Mouse (Mus musculus) neural tube, embryonic 12.5 days (tissue): ENCODE measurements around the gene 1700020A23Rik. TPM values are rescaled to one million over a fixed set of nuclear protein-coding genes. Genes with fewer than 3 reads are reported as not detected.
A peak's percentile ranks its signal among the peaks of the same experiment; 100 is the strongest.

Source experiments
- ATAC-seq: fragments of 200-750 bp; cut with Nextera tagmentation; 2 replicates; pipeline ENCODE4 v1.8.0; 2017; ENCODE audit warnings: low read depth, mild to moderate bottlenecking, moderate TSS enrichment, moderate library complexity; ENCODE audit not compliant: low FRiP score
- H3K27ac ChIP-seq: fragments of 300-500 bp; sonication (generic); 2 replicates; pipeline ENCODE4 v1.5.1; 2016
- H3K27me3 ChIP-seq: fragments of 300-500 bp; sonication (generic); replicated peaks from 2 replicates; pipeline ENCODE4 v1.6.1; 2016; ENCODE audit warnings: mild to moderate bottlenecking
- H3K36me3 ChIP-seq: fragments of 300-500 bp; sonication (generic); 2 replicates; pipeline ENCODE4 v1.6.1; 2016; ENCODE audit warnings: mild to moderate bottlenecking
- H3K4me1 ChIP-seq: fragments of 300-500 bp; sonication (generic); 2 replicates; pipeline ENCODE4 v1.6.1; 2016
- H3K4me2 ChIP-seq: fragments of 300-500 bp; sonication (generic); replicated peaks from 2 replicates; pipeline ENCODE4 v1.6.1; 2016; ENCODE audit warnings: mild to moderate bottlenecking
- H3K4me3 ChIP-seq: fragments of 300-500 bp; sonication (generic); 2 replicates; pipeline ENCODE4 v1.5.1; 2016
- H3K9ac ChIP-seq: fragments of 300-500 bp; sonication (generic); 2 replicates; pipeline ENCODE4 v1.6.1; 2016; ENCODE audit warnings: mild to moderate bottlenecking
- H3K9me3 ChIP-seq: fragments of 300-500 bp; sonication (generic); 2 replicates; pipeline ENCODE4 v1.6.1; 2016; ENCODE audit warnings: mild to moderate bottlenecking
- WGBS: fragments of 180-500 bp; shearing (Covaris S2); methylation state at CpG from one replicate; pipeline ENCODE4 v1.1.7; 2016; 5-methylcytosine and 5-hydroxymethylcytosine counted together
- polyA plus RNA-seq: library from polyadenylated mRNA; unstranded; fragments of >200 nt; fragmentation: Nextera tagmentation; extraction: Ambion mirVana; gene quantifications from 2 replicates; pipeline ENCODE4 v1.2.1, GENCODE M21; 2016

The 1700020A23Rik gene
- polyA plus RNA-seq, 1 experiment from 2014 or later = 0.29 TPM

DNA sequence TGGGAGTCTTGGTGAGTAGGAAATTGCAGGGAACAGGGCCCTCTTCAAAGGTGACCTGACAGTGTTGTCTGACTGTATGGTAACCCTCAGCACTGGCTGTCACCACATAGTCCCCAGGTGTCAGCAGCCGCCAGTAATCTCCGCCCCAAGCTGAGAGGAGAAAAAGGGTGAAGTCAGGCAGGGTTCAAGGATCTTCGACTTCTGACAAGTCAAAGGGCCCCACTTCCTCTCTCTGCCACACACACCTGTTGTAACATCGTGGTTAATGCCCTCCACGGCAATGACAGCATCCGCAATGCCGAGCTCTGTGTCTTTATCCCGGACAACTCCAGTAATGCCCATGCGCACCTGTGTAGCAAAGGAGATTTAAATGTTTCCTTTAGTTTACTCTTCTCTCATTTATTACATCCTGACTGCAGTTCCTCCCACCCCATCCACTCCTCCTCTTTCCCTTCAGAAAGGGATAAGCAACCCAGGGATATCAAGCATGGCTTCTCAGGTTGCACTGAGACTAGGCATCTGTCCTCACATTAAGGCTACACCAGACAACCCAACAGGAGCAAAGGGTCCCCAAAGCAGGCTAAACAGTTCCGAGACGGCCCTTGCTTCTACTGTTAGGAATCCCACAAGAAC lies 13.9 kb upstream of the 1700020A23Rik start:
- ATAC-seq = no peak
- peaks cover 4% of the 10 kb centered on the region; the same call in 1 of the 2 replicates for H3K36me3 ChIP-seq
- 85% methylated on average over 11 of the region's 11 CpGs for whole genome bisulfite sequencing
- no peak overlapping the region for H3K27ac ChIP-seq
- H3K4me3 ChIP-seq = no peak overlapping the region
- no peaks in the 10 kb centered on the region for H3K27me3 ChIP-seq
- no peak overlapping the region for H3K9ac ChIP-seq
- H3K4me1 ChIP-seq = no peaks in the 10 kb centered on the region
- H3K4me2 ChIP-seq = no peak overlapping the region
- no peaks in the 10 kb centered on the region for H3K9me3 ChIP-seq

DNA sequence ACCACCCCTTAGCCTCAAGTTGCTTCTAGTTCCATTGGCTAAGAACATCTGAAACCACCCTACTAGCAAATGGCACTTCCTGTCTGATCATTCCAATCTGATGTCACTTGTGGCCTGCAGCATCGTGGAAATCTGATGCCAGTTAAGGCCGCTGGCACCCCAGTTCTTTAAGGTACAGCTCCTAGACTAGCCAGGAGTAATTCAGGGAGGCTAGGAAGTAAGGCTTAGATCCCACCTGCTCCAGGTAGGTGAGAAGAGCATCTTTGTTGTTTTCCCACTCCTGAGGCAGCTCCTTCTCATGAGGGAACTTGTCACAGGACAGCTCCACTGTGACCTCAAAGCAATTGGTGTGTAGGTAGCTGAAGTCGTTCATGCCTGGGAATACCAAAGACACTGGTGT lies 12.2 kb upstream of the 1700020A23Rik start:
- ATAC-seq = no peak
- H3K27ac ChIP-seq = no peak overlapping the region
- WGBS = 91% methylated on average over 3 of the region's 3 CpGs

DNA sequence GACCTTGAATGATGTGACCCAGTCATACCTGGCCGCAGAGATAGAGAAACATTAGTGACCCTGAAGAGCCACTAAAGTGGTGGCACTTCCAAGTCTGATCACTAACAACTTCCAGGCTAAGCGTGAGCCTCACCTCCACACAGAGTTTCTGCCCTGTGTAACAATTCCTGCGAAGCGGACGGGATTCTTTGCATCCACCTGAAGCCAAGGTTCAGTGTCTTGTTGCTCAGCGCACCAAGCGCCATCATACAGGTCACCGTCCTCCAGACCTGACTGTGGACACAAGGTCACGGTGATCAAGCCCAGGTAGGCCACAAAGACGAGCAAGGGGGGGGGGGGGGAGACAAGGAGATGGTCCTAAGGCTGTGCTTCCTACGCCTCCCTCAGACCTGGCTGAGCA lies 9.4 kb upstream of the 1700020A23Rik start:
- no peak overlapping the region for H3K9ac ChIP-seq
- H3K27me3 ChIP-seq = peaks cover 7% of the 10 kb centered on the region; the same call in 1 of the 2 replicates

More for the DNA sequence above, 12.2 kb upstream of the 1700020A23Rik start:
- Histone ChIP-seq H3K9ac (no peak overlapping the region), H3K27me3 (0 out of 2 replicates have a peak, but pooled peaks cover under 1% of the 10 kb centered on the region), H3K9me3 (no peaks in the 10 kb centered on the region), H3K4me1 (peaks cover 13% of the 10 kb centered on the region), H3K4me2 (no peak overlapping the region), H3K4me3 (no peak overlapping the region), H3K36me3 (peaks cover 4% of the 10 kb centered on the region; the same call in 1 of the 2 replicates)

DNA sequence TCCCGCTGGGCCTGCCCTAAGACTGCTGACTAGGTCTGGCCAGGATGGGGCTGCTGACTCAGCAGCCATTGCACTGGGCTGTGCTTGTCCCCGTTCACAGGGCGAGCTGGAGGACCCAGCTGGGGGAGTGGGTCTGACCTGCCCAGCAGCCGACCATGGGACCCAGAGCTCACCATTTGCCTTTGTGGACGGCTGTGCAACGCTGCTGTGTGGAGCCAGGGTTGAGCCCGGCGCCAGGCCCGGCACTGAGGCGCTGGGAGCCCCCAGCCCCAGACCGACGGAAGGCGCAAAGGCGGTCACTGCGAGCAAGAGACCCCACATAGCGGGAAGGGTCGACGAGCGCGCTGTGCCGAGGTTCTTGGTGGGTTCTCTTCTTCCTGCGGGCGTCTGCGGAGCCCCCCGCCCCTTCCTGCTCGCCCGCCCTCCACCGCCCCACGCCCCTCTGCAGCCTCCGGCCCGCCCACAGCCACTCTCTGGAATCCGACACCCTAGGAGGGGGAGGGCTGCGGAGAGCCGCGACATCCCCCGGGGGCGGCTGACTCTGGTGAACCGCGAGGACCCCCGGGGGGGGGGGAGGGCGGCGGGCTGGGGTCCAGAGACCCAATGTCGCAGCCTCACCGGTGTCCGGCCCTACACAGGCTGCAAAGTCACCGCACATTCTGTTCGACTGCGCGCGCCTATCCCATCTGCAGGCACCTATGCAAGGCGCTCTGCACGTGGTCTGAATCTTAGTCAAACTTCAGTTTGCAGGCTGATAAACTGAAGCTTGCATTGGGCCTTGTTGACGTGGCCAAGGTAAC lies 7.7 kb upstream of the 1700020A23Rik start, which contains the start of gene Cpxm1:
Gene Cpxm1 (minus strand): TSS at position 389 of the 800 bp plus-strand sequence.
- Histone ChIP-seq H3K27ac (0 out of 2 replicates have a peak within 1 kb of the TSS, but pooled peaks have one; percentile 17), H3K9me3 (no peaks in the 10 kb centered on the region), H3K4me3 (peak within 1 kb of the TSS; percentile 58), H3K9ac (peak within 1 kb of the TSS; percentile 69), H3K4me2 (peak within 1 kb of the TSS; percentile 96), H3K4me1 (peaks cover 15% of the 10 kb centered on the region), H3K27me3 (peaks cover 7% of the 10 kb centered on the region; the same call in 1 of the 2 replicates), H3K36me3 (no peaks in the 10 kb centered on the region)
- 2% methylated on average over 51 of the region's 53 CpGs for WGBS
- peak; percentile 88 for ATAC-seq

More for the DNA sequence above, 9.4 kb upstream of the 1700020A23Rik start:
- H3K4me1 ChIP-seq = peaks cover 15% of the 10 kb centered on the region
- 93% methylated on average over 11 of the region's 11 CpGs for WGBS
- no peak overlapping the region for H3K4me3 ChIP-seq
- H3K27ac ChIP-seq = no peak overlapping the region
- no peak for ATAC-seq
- peaks cover 2% of the 10 kb centered on the region; the same call in 1 of the 2 replicates for H3K36me3 ChIP-seq
- no peaks in the 10 kb centered on the region for H3K9me3 ChIP-seq
- H3K4me2 ChIP-seq = no peak overlapping the region

DNA sequence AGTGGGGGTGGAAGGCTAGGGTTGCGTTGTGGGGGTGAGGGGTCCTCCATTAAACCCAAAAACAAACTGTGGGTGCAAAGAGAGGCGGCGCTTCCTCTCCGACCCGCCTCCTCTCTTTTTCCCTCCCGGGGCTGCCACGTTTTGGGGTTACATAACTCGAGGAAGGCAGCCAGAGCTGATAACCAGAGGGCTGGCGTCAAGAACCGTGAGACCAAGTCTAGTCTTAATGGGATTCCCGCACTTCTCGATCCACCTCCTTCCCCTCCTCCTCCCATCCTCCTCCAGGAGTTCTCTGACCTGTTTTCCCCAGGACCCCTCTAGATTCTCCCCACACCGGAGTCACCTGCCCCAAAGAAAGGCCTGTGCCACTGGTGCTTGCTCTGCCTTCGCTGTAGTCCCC lies 7.0 kb upstream of the 1700020A23Rik start:
- Histone ChIP-seq H3K4me1 (peaks cover 15% of the 10 kb centered on the region), H3K9ac (no peak overlapping the region), H3K4me3 (peak overlapping the region; percentile 58), H3K27ac (no peak overlapping the region), H3K36me3 (no peaks in the 10 kb centered on the region), H3K27me3 (peaks cover 7% of the 10 kb centered on the region; the same call in 1 of the 2 replicates), H3K9me3 (no peaks in the 10 kb centered on the region), H3K4me2 (peak overlapping the region; percentile 96)
- no peak for ATAC-seq
- 16% methylated on average over 14 of the region's 14 CpGs for WGBS

DNA sequence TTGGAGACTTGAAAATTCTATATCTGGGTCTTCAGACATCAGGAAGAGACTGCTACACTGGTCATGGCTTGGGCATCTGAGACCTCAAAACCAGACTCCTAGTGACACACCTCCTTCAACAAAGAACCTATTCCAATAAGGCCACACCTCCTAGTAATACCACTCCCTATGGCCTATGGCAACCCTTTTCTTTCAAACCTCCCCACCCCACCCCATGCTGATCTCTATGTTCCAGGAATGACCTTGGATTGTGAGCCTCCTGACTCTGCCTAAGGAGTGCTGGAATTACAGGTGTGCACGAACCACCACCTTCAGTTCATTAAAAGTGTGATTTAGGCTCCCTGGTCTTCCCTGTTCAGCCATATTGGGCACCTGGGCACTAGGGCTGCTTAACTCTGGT lies 5.0 kb upstream of the 1700020A23Rik start:
- H3K9me3 ChIP-seq = no peaks in the 10 kb centered on the region
- H3K4me2 ChIP-seq = no peak overlapping the region
- H3K27me3 ChIP-seq = peaks cover 7% of the 10 kb centered on the region; the same call in 1 of the 2 replicates
- H3K36me3 ChIP-seq = no peaks in the 10 kb centered on the region
- no peak overlapping the region for H3K27ac ChIP-seq
- peaks cover 15% of the 10 kb centered on the region for H3K4me1 ChIP-seq
- no peak overlapping the region for H3K4me3 ChIP-seq
- ATAC-seq = no peak
- H3K9ac ChIP-seq = no peak overlapping the region
- 95% methylated on average over 1 of the region's 1 CpGs for WGBS

DNA sequence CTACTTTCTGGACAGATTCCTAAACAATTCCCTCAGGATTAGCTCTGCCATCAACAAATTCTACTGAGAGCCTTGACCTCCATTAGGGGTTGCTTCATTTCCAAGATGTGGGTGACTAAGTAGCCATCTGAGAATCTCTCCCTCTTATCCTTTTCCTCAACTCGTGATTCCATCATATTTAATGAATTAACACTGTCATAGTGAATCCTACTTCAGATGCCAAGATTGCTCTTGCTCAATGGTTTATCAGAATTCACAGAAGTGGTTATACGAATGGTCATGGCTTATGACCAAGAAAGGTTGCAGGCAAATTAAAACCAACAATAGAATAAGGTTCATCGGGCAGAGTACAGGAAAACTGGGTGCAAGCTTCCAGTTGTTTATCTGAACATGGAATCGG lies 3.2 kb upstream of the 1700020A23Rik start:
- Histone ChIP-seq H3K27me3 (peaks cover 7% of the 10 kb centered on the region; the same call in 1 of the 2 replicates), H3K27ac (no peak overlapping the region), H3K9me3 (no peaks in the 10 kb centered on the region), H3K4me1 (peaks cover 10% of the 10 kb centered on the region; the same call in 1 of the 2 replicates), H3K9ac (no peak overlapping the region), H3K4me3 (no peak overlapping the region), H3K36me3 (no peaks in the 10 kb centered on the region), H3K4me2 (no peak overlapping the region)
- no peak for ATAC-seq
- WGBS = 86% methylated on average over 4 of the region's 4 CpGs

DNA sequence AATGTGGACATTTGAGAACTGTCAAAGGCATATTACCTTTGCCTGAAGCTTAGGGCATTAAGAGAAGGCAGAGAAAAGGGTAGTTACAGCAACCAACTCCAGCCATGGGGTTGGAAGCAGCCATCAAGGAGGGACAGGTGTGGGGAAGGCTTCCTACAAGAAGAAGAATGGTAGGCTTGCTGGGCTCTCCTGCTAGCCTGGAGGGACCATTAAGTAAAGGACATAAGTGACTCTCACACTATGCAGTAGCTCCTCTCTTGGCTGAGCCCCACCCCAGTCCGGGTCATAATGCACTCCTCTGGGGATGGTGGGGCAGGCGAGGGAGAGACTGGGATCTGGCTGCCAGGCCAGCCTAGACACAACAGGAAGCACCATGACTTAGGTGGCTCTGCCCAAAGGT lies 1.1 kb downstream of the 1700020A23Rik start, which contains the start of gene Tmem239:
Gene Tmem239 (plus strand): TSS at position 301 of the 400 bp plus-strand sequence.
- 83% methylated on average over 2 of the region's 2 CpGs for WGBS
- Histone ChIP-seq H3K4me2 (no peak within 1 kb of the TSS), H3K9me3 (no peaks in the 10 kb centered on the region), H3K27ac (no peak within 1 kb of the TSS), H3K4me3 (no peak within 1 kb of the TSS), H3K4me1 (no peaks in the 10 kb centered on the region), H3K9ac (no peak within 1 kb of the TSS), H3K27me3 (no peaks in the 10 kb centered on the region), H3K36me3 (no peaks in the 10 kb centered on the region)
- no peak for ATAC-seq

DNA sequence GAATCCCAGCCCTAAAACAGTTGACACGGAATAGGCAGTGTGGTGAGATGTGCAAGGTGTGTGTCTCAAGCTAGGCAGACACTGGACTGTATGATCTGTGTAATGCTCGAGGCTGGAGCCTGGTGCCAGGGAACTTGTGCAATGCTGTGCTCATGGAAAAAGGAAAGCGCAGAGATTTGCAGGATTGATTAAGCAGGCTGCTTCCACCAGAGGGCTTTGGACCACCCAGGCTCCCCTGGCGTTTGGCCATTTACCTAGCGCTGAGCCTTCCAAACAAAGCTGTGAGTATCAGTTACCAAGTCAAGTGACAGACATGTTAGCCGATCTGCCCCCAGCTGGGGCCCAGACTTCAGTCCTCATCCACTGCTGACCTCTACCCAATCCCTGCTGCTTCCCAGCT lies 3.1 kb downstream of the 1700020A23Rik start:
- H3K27me3 ChIP-seq = no peaks in the 10 kb centered on the region
- 0 out of 2 replicates have a peak overlapping the region, but pooled peaks have one; percentile 10 for H3K9ac ChIP-seq
- WGBS = 28% methylated on average over 6 of the region's 6 CpGs
- H3K4me3 ChIP-seq = no peak overlapping the region
- no peak overlapping the region for H3K27ac ChIP-seq
- peaks cover 6% of the 10 kb centered on the region; the same call in 1 of the 2 replicates for H3K4me1 ChIP-seq
- H3K9me3 ChIP-seq = no peaks in the 10 kb centered on the region
- H3K4me2 ChIP-seq = no peak overlapping the region
- no peaks in the 10 kb centered on the region for H3K36me3 ChIP-seq
- no peak for ATAC-seq

DNA sequence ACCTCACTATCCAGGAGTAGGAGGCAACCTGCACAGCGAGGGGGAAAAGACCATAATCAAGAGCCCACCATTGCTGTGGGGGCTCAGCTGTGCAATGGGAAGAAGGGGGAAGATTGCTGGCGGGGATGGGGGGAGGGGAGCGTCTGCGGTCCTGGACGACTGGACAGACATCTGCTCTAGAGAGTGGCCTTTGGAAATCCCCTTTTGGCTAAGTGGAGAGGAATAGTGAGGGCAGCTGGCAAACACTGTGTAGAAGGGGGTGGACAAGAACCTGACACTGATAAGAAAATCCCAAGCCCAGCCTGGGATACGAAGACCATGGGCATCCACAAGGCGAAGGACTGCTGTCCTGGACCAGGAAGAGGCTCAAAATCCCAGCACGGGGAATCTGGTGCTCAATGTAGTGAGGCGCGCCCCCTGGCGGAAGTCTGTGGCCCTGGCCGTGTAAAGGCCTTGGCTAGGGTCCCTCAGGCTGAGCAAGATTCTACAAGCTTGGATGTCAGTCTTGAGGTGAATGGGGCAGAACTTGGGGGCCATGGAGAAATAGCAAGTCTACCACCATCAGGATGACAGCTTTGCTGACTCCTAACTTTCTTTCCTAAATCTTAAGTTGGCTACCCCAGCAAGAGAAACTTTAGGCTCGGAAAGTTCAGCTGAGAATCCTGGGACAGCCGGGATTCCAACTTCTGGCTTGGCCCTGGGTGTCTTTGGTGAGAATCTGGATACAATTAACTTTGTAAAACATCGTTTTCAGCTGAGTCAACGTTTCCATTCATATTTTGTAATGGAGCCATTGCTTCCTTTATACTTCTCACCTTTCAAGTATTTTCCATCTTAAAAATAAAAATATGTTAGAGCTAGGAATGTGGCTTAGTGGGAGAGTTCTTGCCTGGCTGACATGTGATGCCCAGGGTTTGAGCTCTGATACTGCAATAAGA lies 6.8 kb downstream of the 1700020A23Rik start:
- Histone ChIP-seq H3K4me1 (peaks cover 6% of the 10 kb centered on the region; the same call in 1 of the 2 replicates), H3K27me3 (no peaks in the 10 kb centered on the region), H3K4me2 (no peak overlapping the region), H3K9ac (no peak overlapping the region), H3K9me3 (no peaks in the 10 kb centered on the region), H3K4me3 (no peak overlapping the region), H3K27ac (no peak overlapping the region), H3K36me3 (no peaks in the 10 kb centered on the region)
- WGBS = 39% methylated on average over 16 of the region's 16 CpGs
- ATAC-seq = peak; percentile 87

DNA sequence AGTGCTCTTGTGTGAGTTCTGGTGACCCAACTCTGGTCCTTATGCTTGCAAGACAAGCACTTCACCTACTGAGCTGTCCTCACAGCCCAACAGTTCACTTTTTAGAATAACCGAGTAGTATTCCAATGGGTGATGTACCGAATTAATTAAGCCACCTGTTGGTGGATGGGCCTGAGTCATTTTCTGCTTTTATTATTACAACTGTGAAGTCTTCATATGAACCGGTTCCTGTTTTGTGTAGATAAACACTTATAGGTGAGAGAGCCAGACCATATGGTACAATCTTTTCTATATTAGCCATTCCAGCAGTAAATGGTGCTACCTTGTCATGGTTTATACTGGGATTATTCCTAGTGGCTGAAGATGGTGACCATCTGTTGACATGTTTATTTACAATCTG lies 7.7 kb downstream of the 1700020A23Rik start:
- H3K4me2 ChIP-seq = no peak overlapping the region
- H3K9me3 ChIP-seq = no peaks in the 10 kb centered on the region
- H3K4me1 ChIP-seq = peaks cover 6% of the 10 kb centered on the region; the same call in 1 of the 2 replicates
- no peak for ATAC-seq
- H3K9ac ChIP-seq = no peak overlapping the region
- no peaks in the 10 kb centered on the region for H3K36me3 ChIP-seq
- WGBS = 84% methylated on average over 3 of the region's 3 CpGs
- H3K27ac ChIP-seq = no peak overlapping the region
- H3K27me3 ChIP-seq = no peaks in the 10 kb centered on the region
- no peak overlapping the region for H3K4me3 ChIP-seq
